Comparison of ENCODE assay signal across 8 mouse cellular contexts in genomic region chr9:15357484-15358275, GRCm38 (mm10). TPM values are rescaled to one million over a fixed set of nuclear protein-coding genes. Genes with fewer than 3 reads are reported as not detected.
DNase-seq lines count a peak whose midpoint lies in the region; ATAC-seq lines count a peak whose summit lies in the region.

Gene Cep295, minus strand, starts transcription at chr9:15357788.

- H3K4me1 ChIP-seq in forebrain, embryonic 14.5 days (ENCODE audit: control insufficient read depth, insufficient read depth, low read length): peaks cover 8% of the 10 kb centered on the region
- H3K4me1 ChIP-seq in neural tube, embryonic 15.5 days: peaks cover 18% of the 10 kb centered on the region

- no peaks in the 10 kb centered on the region for H3K9me3 ChIP-seq in forebrain, embryonic 14.5 days (replicated peaks; ENCODE audit: control insufficient read depth, low read length)
- no peaks in the 10 kb centered on the region for H3K9me3 ChIP-seq in neural tube, embryonic 15.5 days (replicated peaks)

- WGBS in forebrain, embryonic 14.5 days: 3% methylated on average over 60 of the region's 60 CpGs
- 2% methylated on average over 60 of the region's 60 CpGs for WGBS in neural tube, embryonic 15.5 days

- peak within 1 kb of the TSS; percentile 74 for H3K4me2 ChIP-seq in forebrain, embryonic 14.5 days (ENCODE audit: low read length)
- peak within 1 kb of the TSS; percentile 80 for H3K4me2 ChIP-seq in neural tube, embryonic 15.5 days

- intact Hi-C loops in heart, postnatal 14 days (cut with DNase I): no loop called here

- H3K9ac ChIP-seq in forebrain, embryonic 14.5 days (ENCODE audit: low read length): peak within 1 kb of the TSS; percentile 87
- H3K9ac ChIP-seq in neural tube, embryonic 15.5 days (replicated peaks): peak within 1 kb of the TSS; percentile 75

- no peaks in the 10 kb centered on the region for H3K27me3 ChIP-seq in forebrain, embryonic 14.5 days (replicated peaks; ENCODE audit: control insufficient read depth, insufficient read depth, low read length)
- H3K27me3 ChIP-seq in neural tube, embryonic 15.5 days (replicated peaks): peaks cover 2% of the 10 kb centered on the region; the same call in 1 of the 2 replicates

- peak within 1 kb of the TSS; percentile 89 for H3K4me3 ChIP-seq in forebrain, embryonic 14.5 days (ENCODE audit: low read depth, low read length)
- H3K4me3 ChIP-seq in neural tube, embryonic 15.5 days (replicated peaks): peak within 1 kb of the TSS; percentile 91

- peak; percentile 100 for ATAC-seq in forebrain, embryonic 14.5 days
- peak; percentile 100 for ATAC-seq in neural tube, embryonic 15.5 days (ENCODE audit: low FRiP score)

- DNase-seq in ES-CJ7 (ENCODE audit: low read depth, low spot score): peak; percentile 94
- DNase-seq in cerebellum, adult 11 months: peak; percentile 98
- peak; percentile 97 for DNase-seq in forebrain, embryonic 14.5 days (ENCODE audit: low spot score)
- DNase-seq in heart, postnatal 14 days: peak; percentile 98 to 99
- DNase-seq in layer of hippocampus, adult 11-12 months (ENCODE audit: low spot score): peak; percentile 95
- peak; percentile 94 to 96 for DNase-seq in lung, adult 18-20 months
- peak; percentile 96 for DNase-seq in testis, postnatal 14 days (ENCODE audit: low spot score)

- H3K36me3 ChIP-seq in forebrain, embryonic 14.5 days (ENCODE audit: control insufficient read depth, insufficient read depth, low read length): peaks cover 3% of the 10 kb centered on the region; the same call in 1 of the 2 replicates
- H3K36me3 ChIP-seq in neural tube, embryonic 15.5 days: peaks cover 6% of the 10 kb centered on the region; the same call in 1 of the 2 replicates

- H3K27ac ChIP-seq in forebrain, embryonic 14.5 days (ENCODE audit: low read depth, low read length): peak within 1 kb of the TSS; percentile 72
- peak within 1 kb of the TSS; percentile 88 for H3K27ac ChIP-seq in neural tube, embryonic 15.5 days (replicated peaks)

RNA-seq across cellular contexts. Expression of gene Cep295, which starts in this region (rescaled TPM):
- 15.8 and 16.0 TPM in 2 replicates for polyA plus RNA-seq in forebrain, embryonic 14.5 days (2014; fragmentation: Nextera tagmentation; extraction: Ambion mirVana)
- 10 to 100 TPM in 1 of 2 experiments, 1 to 10 TPM in 1; 8.1 to 10.5 TPM for total RNA-seq in heart, postnatal 14 days (2021)
- 11.6 and 13.1 TPM in 2 replicates for polyA plus RNA-seq in neural tube, embryonic 15.5 days (2015; fragmentation: Nextera tagmentation; extraction: Ambion mirVana)

Comparison
In these comparisons a context has a peak if more than half of its experiments do, and no peak if none do; other contexts are left out.
1. Peak in every context shown above with its lines: DNase-seq, ATAC-seq, H3K4me3 ChIP-seq and H3K27ac ChIP-seq.